Mouse (Mus musculus): ENCODE measurements around the gene Kdelc2. TPM values are rescaled to one million over a fixed set of nuclear protein-coding genes. Genes with fewer than 3 reads are reported as not detected.

Gene Kdelc2
- 5.5 and 7.9 TPM in 2 replicates for total RNA-seq (2012; rRNA removed)

GRCm38 (mm10) chr9:53383951-53384866 is at the start of gene Kdelc2:
Gene Kdelc2 (plus strand): TSS chr9:53384025.
- peak within 1 kb of the TSS; percentile 87 for H3K9ac ChIP-seq (ENCODE audit: insufficient read depth, low read depth, low read length, poor library complexity, severe bottlenecking)
- peak; percentile 73 for DNase-seq (ENCODE audit: low read depth, low spot score)
- no peaks in the 10 kb centered on the region for H3K9me3 ChIP-seq (ENCODE audit: control insufficient read depth, insufficient read depth, low read depth, low read length)
- peak within 1 kb of the TSS; percentile 68 for H3K27ac ChIP-seq (ENCODE audit: insufficient read depth, low read depth, low read length, poor library complexity, severe bottlenecking)
- H3K4me3 ChIP-seq (ENCODE audit: insufficient read depth in 1 of 2, low read depth in 1 of 2, low read length in 2 of 2, poor library complexity in 1 of 2, severe bottlenecking in 1 of 2) = peak within 1 kb of the TSS; percentile 74 to 88
- H3K36me3 ChIP-seq (ENCODE audit: control insufficient read depth, insufficient read depth, low read length, poor library complexity, severe bottlenecking) = no peaks in the 10 kb centered on the region
- in situ Hi-C loops (cut with MboI; ENCODE audit: low sequenced_read_pairs in 2 of 2, unreplicated experiment in 2 of 2) = loop anchor here in 1 of 2 experiments (25.0 kb wide), 1 partner anchor 122 kb away; no protein-coding TSS in a partner anchor
- no peaks in the 10 kb centered on the region; a peak in 1 of 4 replicates for H3K4me1 ChIP-seq (ENCODE audit: control insufficient read depth in 2 of 2, insufficient read depth in 2 of 2, low read length in 2 of 2, poor library complexity in 1 of 2)
- TF ChIP-seq ZC3H11A (IDR thresholded peaks at IDR 0.05; ENCODE audit: borderline replicate concordance, low read depth, low read length) (no peak), MAFK (IDR thresholded peaks at IDR 0.05; ENCODE audit: insufficient read depth, low read depth, low read length) (no peak), HCFC1 (IDR thresholded peaks at IDR 0.05; ENCODE audit: borderline replicate concordance, insufficient read depth, low read length) (no peak; the same call in 1 of the 2 replicates), ZNF384 (IDR thresholded peaks at IDR 0.05; ENCODE audit: low read depth, low read length) (no peak), CHD2 (IDR thresholded peaks at IDR 0.05; ENCODE audit: low read depth, low read length) (no peak)

- no peaks in the 10 kb centered on the region for H3K9me3 ChIP-seq (ENCODE audit: control insufficient read depth, insufficient read depth, low read depth, low read length)
- DNase-seq (ENCODE audit: low read depth, low spot score) = no peak
- no peak overlapping the region for H3K27ac ChIP-seq (ENCODE audit: insufficient read depth, low read depth, low read length, poor library complexity, severe bottlenecking)
- H3K4me1 ChIP-seq (ENCODE audit: control insufficient read depth in 2 of 2, insufficient read depth in 2 of 2, low read length in 2 of 2, poor library complexity in 1 of 2) = no peaks in the 10 kb centered on the region
- TF ChIP-seq HCFC1 (IDR thresholded peaks at IDR 0.05; ENCODE audit: borderline replicate concordance, insufficient read depth, low read length) (no peak), ZC3H11A (IDR thresholded peaks at IDR 0.05; ENCODE audit: borderline replicate concordance, low read depth, low read length) (no peak), MAFK (IDR thresholded peaks at IDR 0.05; ENCODE audit: insufficient read depth, low read depth, low read length) (no peak), ZNF384 (IDR thresholded peaks at IDR 0.05; ENCODE audit: low read depth, low read length) (no peak), CHD2 (IDR thresholded peaks at IDR 0.05; ENCODE audit: low read depth, low read length) (no peak)
- H3K4me3 ChIP-seq (ENCODE audit: insufficient read depth in 1 of 2, low read depth in 1 of 2, low read length in 2 of 2, poor library complexity in 1 of 2, severe bottlenecking in 1 of 2) = no peak overlapping the region
- no peaks in the 10 kb centered on the region for H3K36me3 ChIP-seq (ENCODE audit: control insufficient read depth, insufficient read depth, low read length, poor library complexity, severe bottlenecking)
- no peak overlapping the region for H3K9ac ChIP-seq (ENCODE audit: insufficient read depth, low read depth, low read length, poor library complexity, severe bottlenecking)
- in situ Hi-C loops (cut with MboI; ENCODE audit: low sequenced_read_pairs in 2 of 2, unreplicated experiment in 2 of 2) = no loop called here
These were observed 48.7 kb upstream of the Kdelc2 start for GRCm38 (mm10) chr9:53335131-53335530.

- peaks cover 0 to 5% of the 10 kb centered on the region in 2 experiments; a peak in 2 of 4 replicates for H3K4me1 ChIP-seq (ENCODE audit: control insufficient read depth in 2 of 2, insufficient read depth in 2 of 2, low read length in 2 of 2, poor library complexity in 1 of 2)
- TF ChIP-seq ZC3H11A (IDR thresholded peaks at IDR 0.05; ENCODE audit: borderline replicate concordance, low read depth, low read length) = no peak
- no peak for TF ChIP-seq CHD2 (IDR thresholded peaks at IDR 0.05; ENCODE audit: low read depth, low read length)
- no peak for TF ChIP-seq HCFC1 (IDR thresholded peaks at IDR 0.05; ENCODE audit: borderline replicate concordance, insufficient read depth, low read length)
- no peak for TF ChIP-seq MAFK (IDR thresholded peaks at IDR 0.05; ENCODE audit: insufficient read depth, low read depth, low read length)
- TF ChIP-seq ZNF384 (IDR thresholded peaks at IDR 0.05; ENCODE audit: low read depth, low read length) = no peak
- H3K9me3 ChIP-seq (ENCODE audit: control insufficient read depth, insufficient read depth, low read depth, low read length) = no peaks in the 10 kb centered on the region
- H3K9ac ChIP-seq (ENCODE audit: insufficient read depth, low read depth, low read length, poor library complexity, severe bottlenecking) = no peak overlapping the region
- no peaks in the 10 kb centered on the region for H3K36me3 ChIP-seq (ENCODE audit: control insufficient read depth, insufficient read depth, low read length, poor library complexity, severe bottlenecking)
- in situ Hi-C loops (cut with MboI; ENCODE audit: low sequenced_read_pairs in 2 of 2, unreplicated experiment in 2 of 2) = no loop called here
- DNase-seq (ENCODE audit: low read depth, low spot score) = no peak
- H3K4me3 ChIP-seq (ENCODE audit: insufficient read depth in 1 of 2, low read depth in 1 of 2, low read length in 2 of 2, poor library complexity in 1 of 2, severe bottlenecking in 1 of 2) = no peak overlapping the region
- H3K27ac ChIP-seq (ENCODE audit: insufficient read depth, low read depth, low read length, poor library complexity, severe bottlenecking) = no peak overlapping the region
These were observed 44.2 kb upstream of the Kdelc2 start for GRCm38 (mm10) chr9:53339603-53340002.

GRCm38 (mm10) chr9:53340328-53340916 is 43.4 kb upstream of the Kdelc2 start:
- no peak for DNase-seq (ENCODE audit: low read depth, low spot score)
- Histone ChIP-seq H3K4me1 (ENCODE audit: control insufficient read depth in 2 of 2, insufficient read depth in 2 of 2, low read length in 2 of 2, poor library complexity in 1 of 2) (peaks cover 0 to 5% of the 10 kb centered on the region in 2 experiments; a peak in 2 of 4 replicates), H3K4me3 (ENCODE audit: insufficient read depth in 1 of 2, low read depth in 1 of 2, low read length in 2 of 2, poor library complexity in 1 of 2, severe bottlenecking in 1 of 2) (peak overlapping the region in 1 of 2 experiments; percentile 6; a peak in 2 of 4 replicates), H3K27ac (ENCODE audit: insufficient read depth, low read depth, low read length, poor library complexity, severe bottlenecking) (no peak overlapping the region), H3K9me3 (ENCODE audit: control insufficient read depth, insufficient read depth, low read depth, low read length) (no peaks in the 10 kb centered on the region), H3K36me3 (ENCODE audit: control insufficient read depth, insufficient read depth, low read length, poor library complexity, severe bottlenecking) (no peaks in the 10 kb centered on the region), H3K9ac (ENCODE audit: insufficient read depth, low read depth, low read length, poor library complexity, severe bottlenecking) (no peak overlapping the region)
- TF ChIP-seq CHD2 (IDR thresholded peaks at IDR 0.05; ENCODE audit: low read depth, low read length) = no peak
- TF ChIP-seq HCFC1 (IDR thresholded peaks at IDR 0.05; ENCODE audit: borderline replicate concordance, insufficient read depth, low read length) = no peak
- no peak for TF ChIP-seq ZC3H11A (IDR thresholded peaks at IDR 0.05; ENCODE audit: borderline replicate concordance, low read depth, low read length)
- TF ChIP-seq MAFK (IDR thresholded peaks at IDR 0.05; ENCODE audit: insufficient read depth, low read depth, low read length) = no peak
- peak; percentile 50; the same call in 1 of the 2 replicates for TF ChIP-seq ZNF384 (IDR thresholded peaks at IDR 0.05; ENCODE audit: low read depth, low read length)
- in situ Hi-C loops (cut with MboI; ENCODE audit: low sequenced_read_pairs in 2 of 2, unreplicated experiment in 2 of 2) = no loop called here

All from ES-E14 (cell line).